Mouse (Mus musculus) heart, adult 11 months (tissue): ENCODE measurements at regions not wholly inside any gene's neighbourhood (a gene's known extent, or its start where the extent isn't known, plus 50 kb on each side); places are given as distances from the start of the nearest gene placed in this dataset.

ENCODE experiments used
- DNase-seq: peaks from one replicate; pipeline ENCODE4 v3.0.0; 2022

DNA sequence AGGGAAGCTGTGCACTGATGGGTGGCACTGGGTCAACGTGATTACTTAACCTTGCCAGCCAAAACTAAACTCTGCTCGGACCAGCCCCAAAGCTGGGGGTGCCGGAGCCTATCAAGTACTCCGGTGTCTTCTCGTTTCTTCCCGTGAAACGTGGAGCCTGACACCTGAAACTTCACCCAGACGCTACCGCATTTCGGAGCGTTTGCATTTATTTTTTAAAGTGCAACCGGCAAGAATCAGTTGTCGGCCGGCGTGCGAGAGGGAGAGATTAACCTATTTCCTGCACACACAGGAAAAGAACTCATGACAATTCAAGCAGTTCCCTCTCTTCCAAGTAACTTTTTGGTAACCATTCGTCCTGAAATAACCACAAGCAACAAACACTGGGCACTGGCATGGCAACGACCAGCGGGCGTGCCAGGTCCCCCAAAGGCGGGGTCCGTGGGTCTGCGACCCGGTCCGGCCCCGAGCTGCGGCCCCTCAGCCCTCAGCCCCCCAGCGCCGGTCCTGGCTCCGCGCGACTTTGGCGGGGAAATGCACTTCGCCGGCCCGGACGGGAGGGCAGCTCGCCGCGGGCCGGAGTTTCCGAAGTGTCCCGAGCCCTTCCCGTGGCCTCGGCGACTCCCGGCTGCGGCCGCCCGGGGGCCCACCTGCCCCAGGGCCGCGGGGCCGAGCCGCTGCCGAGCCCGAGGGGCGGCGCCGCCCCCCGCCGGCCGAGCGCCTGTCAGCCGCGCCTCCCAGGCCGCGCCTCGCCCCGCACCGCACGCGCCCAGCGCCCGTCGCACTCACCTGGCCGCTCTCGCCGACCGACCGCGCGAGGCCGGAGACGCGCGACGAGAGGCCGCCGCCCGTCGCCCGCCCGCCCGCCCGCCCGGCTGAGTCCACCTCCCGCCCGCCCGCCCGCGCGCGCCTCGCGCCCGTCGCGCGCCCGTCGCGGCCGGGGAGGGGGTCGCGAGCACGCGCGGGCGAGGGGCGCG, 1861.7 kb upstream of the Lrrc6 start:
- DNase-seq: peak; percentile 96

DNA sequence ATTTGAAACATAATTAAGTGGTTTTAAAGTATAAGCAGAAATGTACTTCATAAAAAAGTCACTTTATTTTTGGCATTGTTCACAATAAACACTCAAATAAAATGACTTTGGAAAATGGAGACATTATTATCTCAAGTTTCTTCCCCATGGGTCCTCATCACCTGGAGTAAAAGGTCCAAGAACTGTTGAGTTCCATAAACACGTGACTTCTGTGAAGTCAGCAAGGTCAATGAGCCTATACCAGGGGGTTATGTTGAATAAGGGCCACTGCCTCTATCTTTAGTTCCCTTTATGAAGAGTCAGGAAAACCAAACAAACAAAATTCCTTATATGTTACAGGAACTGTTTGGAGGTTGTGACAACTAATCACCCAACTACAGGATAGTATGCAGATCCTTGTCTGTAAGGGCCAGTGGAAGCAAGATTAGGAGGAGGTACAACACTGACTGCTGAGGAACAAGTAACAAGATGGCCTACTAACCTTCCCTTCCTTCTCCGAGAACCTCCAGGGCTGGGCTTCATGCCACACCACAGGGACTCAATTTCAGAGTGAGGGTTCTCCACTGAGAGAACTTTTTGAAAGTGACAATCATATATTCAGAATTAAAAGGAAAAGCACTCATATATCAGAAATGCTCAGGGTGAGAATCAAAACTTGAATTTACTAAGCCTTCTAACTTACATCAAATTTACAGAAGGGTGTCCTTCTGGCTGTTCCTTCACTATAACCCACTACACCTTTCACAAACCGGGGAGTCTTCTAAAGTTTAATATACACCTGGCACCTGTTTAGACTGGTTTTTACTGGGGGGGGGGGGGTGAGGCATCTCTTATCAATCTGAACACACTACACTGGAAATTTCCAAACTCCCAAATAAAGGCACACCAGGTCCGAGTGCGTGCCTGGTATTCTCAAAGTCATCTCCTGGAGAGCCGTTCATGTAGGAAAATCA, 1860.5 kb upstream of the Lrrc6 start:
- no peak for DNase-seq

DNA sequence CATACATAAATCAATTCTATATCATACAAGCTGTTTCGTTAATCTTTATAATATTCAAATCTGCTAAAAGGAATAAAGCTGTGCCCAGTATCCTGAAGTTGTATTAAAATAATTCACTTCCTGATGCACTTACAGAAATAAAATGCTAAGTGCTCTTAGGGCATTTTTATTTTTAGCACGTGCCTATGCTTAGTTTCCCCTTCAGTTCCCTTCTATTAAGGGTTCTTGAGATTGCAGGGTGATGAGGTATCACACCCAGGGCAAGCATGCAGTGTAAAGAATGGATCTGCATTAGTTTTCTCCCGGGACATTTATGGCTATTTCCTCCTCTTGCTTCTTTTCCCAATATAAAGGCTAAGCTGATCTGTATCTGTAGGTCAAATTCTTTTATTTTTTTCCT, 1858.8 kb upstream of the Lrrc6 start:
- DNase-seq: no peak

DNA sequence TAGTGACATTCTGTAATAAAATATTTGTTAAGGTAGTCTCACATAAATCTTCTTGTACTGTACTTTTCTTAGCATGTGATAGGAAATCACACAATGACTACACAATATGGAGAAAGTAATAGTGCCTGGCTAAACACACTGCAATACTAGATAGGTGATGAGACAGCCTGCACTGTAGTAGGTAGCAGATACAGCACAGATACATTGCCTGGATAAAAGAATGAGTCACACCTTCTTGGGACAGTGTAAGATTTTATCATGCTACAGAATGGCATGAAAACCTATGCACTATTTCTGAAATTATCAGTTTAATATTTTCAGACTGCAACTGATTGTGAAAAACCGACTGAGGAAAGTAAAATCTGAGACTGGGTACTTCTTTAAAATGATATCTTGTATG, 1855.2 kb upstream of the Lrrc6 start:
- DNase-seq: no peak

DNA sequence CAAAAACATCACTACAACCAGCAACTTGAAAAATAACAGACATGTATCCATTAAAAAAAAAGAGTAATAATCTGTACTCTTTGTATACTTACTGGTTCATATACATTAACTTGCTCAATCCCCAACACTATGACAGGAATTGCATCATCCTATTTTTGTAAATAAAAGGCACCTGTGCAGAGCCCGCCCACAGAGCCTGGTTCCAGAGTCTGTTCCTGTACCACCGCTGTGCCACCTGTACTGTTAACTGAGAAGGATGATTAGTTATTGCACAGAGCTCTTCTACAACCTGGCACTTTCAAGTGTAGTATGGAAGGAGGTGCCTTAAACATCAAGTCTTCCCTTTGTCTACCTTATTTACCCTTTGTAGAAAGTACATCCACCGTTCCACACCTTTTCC, 1843.9 kb upstream of the Lrrc6 start:
- DNase-seq: no peak

DNA sequence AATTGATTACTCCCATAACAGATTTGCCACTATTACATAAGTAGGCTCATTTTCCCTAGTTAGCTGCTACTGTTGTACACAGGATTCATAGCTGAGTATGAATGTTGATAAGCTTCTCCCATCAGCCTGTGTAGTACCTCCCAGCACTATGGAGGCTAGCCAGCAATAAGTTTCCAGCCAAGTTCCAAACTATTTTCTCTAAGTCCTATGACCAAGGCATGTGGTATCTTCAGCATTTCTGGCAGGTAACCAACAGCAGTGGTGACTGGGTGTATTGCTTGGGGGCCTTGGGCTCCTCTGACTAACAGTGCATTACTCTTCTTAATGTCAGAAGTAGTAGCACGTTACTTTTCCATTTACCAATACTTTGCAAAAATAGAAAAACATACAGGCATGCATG, 1841.8 kb upstream of the Lrrc6 start:
- DNase-seq: peak; percentile 95

DNA sequence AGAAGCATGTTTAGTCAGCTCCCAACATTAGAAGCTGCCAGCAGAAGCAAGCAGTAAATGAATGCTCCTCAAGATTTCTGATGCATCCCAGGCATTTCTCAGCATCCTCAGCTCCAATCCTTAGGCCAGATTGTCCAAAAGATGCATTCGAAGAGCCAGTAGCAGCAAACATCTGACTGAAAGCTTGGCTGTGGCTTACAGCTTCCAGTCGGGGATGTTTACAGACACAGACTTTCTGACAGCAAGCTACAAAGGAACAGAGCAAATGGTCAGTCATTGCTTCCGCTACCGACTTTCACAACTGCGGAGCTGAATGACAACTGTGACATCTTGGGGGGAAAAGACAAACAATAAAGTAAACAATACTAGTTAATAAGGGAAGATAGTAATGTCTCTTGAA, 1840.3 kb upstream of the Lrrc6 start:
- DNase-seq: no peak

DNA sequence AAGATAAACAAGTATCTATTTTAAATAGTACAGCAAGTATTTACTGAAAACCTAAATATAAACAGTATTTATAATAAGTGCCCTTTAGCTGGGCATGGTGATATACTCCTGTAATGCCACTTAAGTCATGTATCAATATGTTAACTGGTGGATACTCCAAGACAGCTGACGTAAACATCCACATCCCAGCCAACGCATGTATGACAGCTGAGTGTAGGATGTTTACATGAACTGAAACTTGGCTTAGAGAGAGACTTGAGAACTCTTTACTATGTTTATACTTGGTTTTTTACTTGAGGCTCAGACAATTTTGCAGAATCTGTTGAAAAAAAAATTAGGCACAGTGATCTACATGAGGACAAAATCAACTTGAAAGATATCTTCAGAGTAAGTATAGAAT, 1836.6 kb upstream of the Lrrc6 start:
- DNase-seq: no peak

DNA sequence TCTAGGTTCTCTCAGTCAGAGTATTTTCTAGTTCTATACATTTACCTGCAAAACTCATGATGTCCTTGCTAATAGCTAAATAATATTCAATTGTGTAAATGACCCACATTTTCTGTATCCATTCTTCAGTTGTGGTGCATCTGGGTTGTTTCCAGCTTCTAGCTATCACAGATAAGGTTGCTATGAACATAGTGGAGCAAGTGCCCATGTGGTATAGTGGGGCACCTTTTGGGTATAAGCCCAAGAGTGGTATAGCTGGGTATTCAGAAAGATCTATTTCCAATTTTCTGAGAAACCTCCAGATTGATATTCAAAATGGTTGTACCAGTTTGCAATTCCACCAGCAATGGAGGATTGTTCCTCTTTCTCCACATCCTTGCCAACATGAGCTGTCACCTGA, 1835.1 kb upstream of the Lrrc6 start:
- no peak for DNase-seq

DNA sequence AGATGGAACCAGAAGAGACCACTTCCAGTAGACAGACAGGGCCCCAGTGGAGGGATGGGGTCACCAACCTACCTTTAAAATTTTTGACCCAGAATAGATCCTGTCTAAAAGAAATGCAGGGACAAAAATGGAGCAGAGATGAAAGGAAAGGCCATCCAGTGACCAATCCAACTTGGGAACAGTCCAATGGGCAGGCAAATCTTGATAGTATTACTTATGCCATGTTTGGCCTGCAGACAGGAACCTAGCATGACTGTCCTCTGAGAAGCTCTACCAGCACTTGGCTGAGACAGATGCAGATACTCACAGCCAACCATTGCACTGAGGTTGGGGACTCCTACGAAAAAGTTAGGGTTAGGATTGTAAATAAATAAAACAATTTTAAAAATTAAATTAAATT, 1815.4 kb upstream of the Lrrc6 start:
- no peak for DNase-seq
